34 mouse cellular contexts compared by ENCODE assay signal in genomic region chr4:125105354-125105753, GRCm38 (mm10). TPM values are rescaled to one million over a fixed set of nuclear protein-coding genes. Genes with fewer than 3 reads are reported as not detected.
DNase-seq lines count a peak whose midpoint lies in the region; ATAC-seq lines count a peak whose summit lies in the region.
"Had no signal": no experiment of that assay in that cellular context is flagged by ENCODE, and none has a peak within 500 bp of the region (broad histone marks: within the 10 kb centered on the region; RNA-seq: fewer than 3 reads in every experiment).

No protein-coding gene starts in this region.

- peaks cover 13% of the 10 kb centered on the region for H3K36me3 ChIP-seq in heart, embryonic 11.5 days (ENCODE audit: control insufficient read depth, insufficient read depth, low read length)
- peaks cover 53% of the 10 kb centered on the region for H3K36me3 ChIP-seq in heart, embryonic 14.5 days (ENCODE audit: control insufficient read depth, insufficient read depth, low read length)

- H3K4me2 ChIP-seq in heart, embryonic 11.5 days = no peak overlapping the region
- no peak overlapping the region for H3K4me2 ChIP-seq in heart, embryonic 14.5 days (ENCODE audit: low read length)
- H3K4me2 ChIP-seq: embryonic facial prominence, embryonic 13.5 days; forebrain, embryonic 12.5 days; hindbrain, embryonic 14.5 days had no signal

- H3K9ac ChIP-seq in heart, embryonic 11.5 days (ENCODE audit: low read depth, low read length) = no peak overlapping the region
- peak overlapping the region; percentile 21; the same call in 1 of the 2 replicates for H3K9ac ChIP-seq in heart, embryonic 14.5 days (ENCODE audit: low read length)
- H3K9ac ChIP-seq: embryonic facial prominence, embryonic 13.5 days; forebrain, embryonic 12.5 days; hindbrain, embryonic 14.5 days had no signal

- H3K4me1 ChIP-seq in heart, embryonic 11.5 days (ENCODE audit: control insufficient read depth, insufficient read depth, low read length) = 0 out of 2 replicates have a peak, but pooled peaks cover 6% of the 10 kb centered on the region
- H3K4me1 ChIP-seq in heart, embryonic 14.5 days (ENCODE audit: control insufficient read depth in 2 of 2, insufficient read depth in 2 of 2, low read length in 2 of 2) = peaks cover 0 to 9% of the 10 kb centered on the region in 2 experiments; a peak in 2 of 4 replicates
- H3K4me1 ChIP-seq: embryonic facial prominence, embryonic 13.5 days; forebrain, embryonic 12.5 days had no signal

- intact Hi-C loops in heart, postnatal 25 days (cut with DNase I) = no loop called here

- no peaks in the 10 kb centered on the region for H3K27me3 ChIP-seq in heart, embryonic 11.5 days (ENCODE audit: control insufficient read depth, insufficient read depth, low read length)
- H3K27me3 ChIP-seq in heart, embryonic 14.5 days (ENCODE audit: control insufficient read depth, insufficient read depth, low read length) = no peaks in the 10 kb centered on the region
- H3K27me3 ChIP-seq: CH12.LX; embryonic facial prominence, embryonic 13.5 days; forebrain, embryonic 12.5 days had no signal

- DNase-seq in heart, postnatal 25 days (ENCODE audit: low spot score) = no peak
- no peak for DNase-seq in heart, adult 18-20 months
- peak; percentile 51 for DNase-seq in ZHBTc4 (ENCODE audit: low read depth, low spot score)
- no peak for DNase-seq in thymus, postnatal 4 days
- DNase-seq: adrenal gland, adult 8-10 months; adrenal gland, postnatal 25 days; B cell, adult 2 months; cerebellum, adult 11-12 months; cerebellum, adult 8-10 months; cerebellum, postnatal 10 days; cerebellum, postnatal 36 days; embryo, embryonic 11 days; gastrocnemius, postnatal 10 days; gastrocnemius, postnatal 36 days; heart, postnatal 4 days; kidney, adult 18-20 months; kidney, adult 9 months had no signal

- 71% methylated on average over 9 of the region's 9 CpGs for WGBS in heart, embryonic 11.5 days (ENCODE audit: insufficient replicate concordance)
- WGBS in heart, embryonic 14.5 days = 54% methylated on average over 9 of the region's 9 CpGs

- H3K27ac ChIP-seq in heart, embryonic 11.5 days (ENCODE audit: low read depth, low read length) = 0 out of 2 replicates have a peak overlapping the region, but pooled peaks have one; percentile 7
- peak overlapping the region; percentile 33 to 50; a peak in 1 of 4 replicates for H3K27ac ChIP-seq in heart, embryonic 14.5 days (replicated peaks in 1 of 2; ENCODE audit: control insufficient read depth in 1 of 2, insufficient read depth in 1 of 2, low read depth in 2 of 2, low read length in 2 of 2)
- H3K27ac ChIP-seq: embryonic facial prominence, embryonic 10.5 days; embryonic facial prominence, embryonic 13.5 days; forebrain, embryonic 12.5 days; hindbrain, embryonic 14.5 days; hindbrain, postnatal 0 days had no signal

- no peaks in the 10 kb centered on the region for H3K9me3 ChIP-seq in heart, embryonic 11.5 days (replicated peaks; ENCODE audit: control insufficient read depth, low read length)
- H3K9me3 ChIP-seq in heart, embryonic 14.5 days (ENCODE audit: control insufficient read depth, low read length) = no peaks in the 10 kb centered on the region
- H3K9me3 ChIP-seq: embryonic facial prominence, embryonic 10.5 days; embryonic facial prominence, embryonic 13.5 days; forebrain, embryonic 12.5 days had no signal

- ATAC-seq in heart, embryonic 11.5 days (replicated peaks; ENCODE audit: insufficient number of reproducible peaks, low FRiP score, low TSS enrichment) = no peak
- peak; percentile 37; the same call in 1 of the 2 replicates for ATAC-seq in heart, embryonic 14.5 days (ENCODE audit: insufficient number of reproducible peaks, insufficient read depth, low FRiP score, low read depth)
- ATAC-seq: activated CD4-positive, CD25-positive, alpha-beta regulatory T cell, adult 4 months; forebrain, embryonic 16.5 days; hindbrain, postnatal 0 days; inflammation-experienced regulatory T-cells, adult 6 months; intestine, embryonic 16.5 days had no signal

- no peak overlapping the region for H3K4me3 ChIP-seq in heart, embryonic 11.5 days (ENCODE audit: low read depth, low read length)
- no peak overlapping the region for H3K4me3 ChIP-seq in heart, embryonic 14.5 days (ENCODE audit: control insufficient read depth in 1 of 2, insufficient read depth in 1 of 2, low read depth in 1 of 2, low read length in 2 of 2)
- H3K4me3 ChIP-seq: embryonic facial prominence, embryonic 10.5 days; embryonic facial prominence, embryonic 13.5 days; erythroblast, embryonic 14.5 days; forebrain, embryonic 12.5 days had no signal

RNA-seq across cellular contexts. Expression of gene Meaf6, which starts 20.4 kb away (rescaled TPM):
- polyA plus RNA-seq in heart, embryonic 11.5 days (2014; fragmentation: Nextera tagmentation; extraction: Ambion mirVana) = 53.4 and 55.4 TPM in 2 replicates
- 10 to 100 TPM; 21.1 to 22.0 TPM for total RNA-seq in heart, postnatal 25 days (2021)
- polyA plus RNA-seq in heart, embryonic 14.5 days (2014; fragmentation: Nextera tagmentation; extraction: Ambion mirVana) = 43.8 and 46.0 TPM in 2 replicates
- total RNA-seq in heart, adult 18-20 months (2021) = 10 to 100 TPM; 18.3 to 23.4 TPM

RNA-seq across cellular contexts. Expression of gene Zc3h12a, which starts 22.3 kb away (rescaled TPM):
- 1.1 TPM in 2 replicates for polyA plus RNA-seq in heart, embryonic 11.5 days (2014; fragmentation: Nextera tagmentation; extraction: Ambion mirVana)
- total RNA-seq in heart, postnatal 25 days (2021) = 1 to 10 TPM; 3.5 to 4.1 TPM
- 1.1 and 1.3 TPM in 2 replicates for polyA plus RNA-seq in heart, embryonic 14.5 days (2014; fragmentation: Nextera tagmentation; extraction: Ambion mirVana)
- 1 to 10 TPM; 4.0 to 4.1 TPM for total RNA-seq in heart, adult 18-20 months (2021)
- total RNA-seq: hindbrain, postnatal 0 days had no signal

RNA-seq across cellular contexts. Expression of gene Snip1, which starts 38.9 kb away (rescaled TPM):
- polyA plus RNA-seq in heart, embryonic 11.5 days (2014; fragmentation: Nextera tagmentation; extraction: Ambion mirVana) = 20.6 and 20.8 TPM in 2 replicates
- total RNA-seq in heart, postnatal 25 days (2021) = 1 to 10 TPM; 7.6 to 8.8 TPM
- 19.3 and 21.2 TPM in 2 replicates for polyA plus RNA-seq in heart, embryonic 14.5 days (2014; fragmentation: Nextera tagmentation; extraction: Ambion mirVana)
- 1 to 10 TPM; 7.1 to 7.7 TPM for total RNA-seq in heart, adult 18-20 months (2021)

RNA-seq across cellular contexts. Expression of gene Dnali1, which starts 39.9 kb away (rescaled TPM):
- 0.14 and 0.20 TPM in 2 replicates for polyA plus RNA-seq in heart, embryonic 11.5 days (2014; fragmentation: Nextera tagmentation; extraction: Ambion mirVana)
- not detected for total RNA-seq in heart, postnatal 25 days (2021)
- polyA plus RNA-seq in heart, embryonic 14.5 days (2014; fragmentation: Nextera tagmentation; extraction: Ambion mirVana) = not detected in 2 replicates
- under 1 TPM in 1 of 2 experiments, not detected in 1; 0.33 TPM for total RNA-seq in heart, adult 18-20 months (2021)
- total RNA-seq: adrenal gland, postnatal 25 days; gastrocnemius, adult 18-20 months; gastrocnemius, postnatal 10 days; gastrocnemius, postnatal 36 days; granulocyte monocyte progenitor cell, adult 5-6 weeks; heart, postnatal 4 days; MEL had no signal
- polyA plus RNA-seq: activated CD4-positive, CD25-positive, alpha-beta regulatory T cell, adult 4 months; embryonic facial prominence, embryonic 13.5 days; erythroblast, embryonic 14.5 days; heart, postnatal 0 days; inflammation-experienced regulatory T-cells, adult 6 months; intestine, embryonic 16.5 days had no signal
